Mouse (Mus musculus) spleen, adult 2 months (tissue): ENCODE measurements around the gene Usp17le. TPM values are rescaled to one million over a fixed set of nuclear protein-coding genes. Genes with fewer than 3 reads are reported as not detected.
"Not testable (repeated sequence)": the region's sequence is repeated elsewhere in the genome, so short reads cannot be mapped to it uniquely, and the experiment has no call there.

Source experiments
- DNase-seq, 2 experiments: peaks; one replicate each; pipeline versions ENCODE4 v3.0.0 to v3.0.0-alpha.2; 2012 to 2021; ENCODE audit warnings: low spot score in 2 of 2, low read depth in 1 of 2
- H3K27ac ChIP-seq: fragments of 200-500 bp; 2 replicates; pipeline ENCODE4 v1.5.1; 2012; ENCODE audit warnings: low read length, inconsistent platforms; ENCODE audit not compliant: insufficient read depth
- H3K27me3 ChIP-seq: fragments of 200-500 bp; 2 replicates; pipeline ENCODE4 v1.6.1; 2012; ENCODE audit warnings: mild to moderate bottlenecking, moderate library complexity, low read length, inconsistent platforms; ENCODE audit not compliant: control insufficient read depth, insufficient read depth
- H3K36me3 ChIP-seq: fragments of 200-500 bp; 2 replicates; pipeline ENCODE4 v1.6.1; 2012; ENCODE audit warnings: mild to moderate bottlenecking, low read length, inconsistent platforms; ENCODE audit not compliant: control insufficient read depth, insufficient read depth
- H3K4me1 ChIP-seq: fragments of 200-500 bp; 2 replicates; pipeline ENCODE4 v1.6.1; 2011; ENCODE audit warnings: inconsistent platforms; ENCODE audit not compliant: control insufficient read depth, insufficient read depth, insufficient read length
- H3K4me3 ChIP-seq: fragments of 200-500 bp; 2 replicates; pipeline ENCODE4 v1.5.1; 2011; ENCODE audit warnings: mild to moderate bottlenecking, inconsistent platforms; ENCODE audit not compliant: insufficient read depth, insufficient read length; ENCODE audit errors: extremely low read depth
- CTCF ChIP-seq: fragments of 200-500 bp; IDR thresholded peaks from 2 replicates; pipeline ENCODE4 v1.5.1; 2011; ENCODE audit warnings: mild to moderate bottlenecking, inconsistent platforms; ENCODE audit not compliant: insufficient read depth, insufficient read length, insufficient replicate concordance; ENCODE audit errors: extremely low read depth
- POLR2A ChIP-seq: fragments of 200-500 bp; IDR thresholded peaks from 2 replicates; pipeline ENCODE4 v1.6.1; 2011; ENCODE audit warnings: low read depth, low read length, inconsistent platforms
- WGBS: fragments of 180-500 bp; shearing (Covaris S2); methylation state at CpG from one replicate; pipeline ENCODE4 v1.1.7; 2018; 5-methylcytosine and 5-hydroxymethylcytosine counted together
- polyA plus RNA-seq: library from polyadenylated mRNA; depleted of rRNA; stranded (reverse); fragments of >200 nt; gene quantifications from 2 replicates; pipeline ENCODE4 v1.2.3, GENCODE M21; 2012; rRNA removed

Gene Usp17le
- not detected in 2 replicates for polyA plus RNA-seq

DNA sequence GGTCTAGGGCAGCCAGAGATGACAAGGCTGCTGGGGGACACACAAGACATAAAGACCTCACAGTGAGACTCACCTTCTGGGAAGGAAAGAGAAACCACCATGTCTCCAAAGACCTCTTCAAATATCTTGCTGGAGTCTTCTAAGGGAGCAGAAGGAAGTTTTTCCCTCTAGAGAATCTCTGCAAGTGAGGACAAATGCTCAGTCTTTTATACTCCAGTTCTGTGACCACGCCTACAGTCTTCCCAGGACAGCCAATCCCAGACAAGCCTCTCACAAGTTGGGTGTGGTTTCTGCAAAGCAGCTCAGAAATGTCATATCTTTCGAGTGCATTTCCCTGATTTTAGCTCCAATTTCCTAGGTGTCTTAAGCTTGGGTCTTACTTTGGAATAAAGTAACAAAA is at the start of gene Usp17le:
Gene Usp17le (minus strand): TSS at position 101 of the 400 bp plus-strand sequence.
- not testable (repeated sequence) for DNase-seq
- WGBS = 68% methylated on average over 2 of the region's 2 CpGs

DNA sequence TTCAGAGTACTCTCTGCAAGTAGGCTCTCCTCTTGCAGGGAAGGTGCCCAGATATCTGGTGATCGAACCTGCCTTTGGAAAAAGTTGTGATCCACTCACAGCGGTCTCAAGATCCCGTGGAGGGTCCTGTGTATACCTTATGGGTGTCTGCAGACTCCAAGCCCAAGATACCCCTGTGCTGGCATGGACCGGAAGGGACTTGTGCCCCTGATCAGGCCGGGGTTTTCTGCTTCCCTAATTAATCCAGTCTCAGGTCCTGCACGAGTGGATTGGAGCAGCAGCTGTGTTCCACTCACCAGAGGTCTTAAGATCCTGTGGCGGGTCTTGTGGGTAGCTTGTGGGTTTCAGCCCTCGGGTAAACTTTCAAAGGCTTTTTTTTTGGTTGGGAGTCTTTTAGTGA is 33.1 kb upstream of the Usp17le start:
- H3K27me3 ChIP-seq, H3K27ac ChIP-seq, DNase-seq, H3K4me3 ChIP-seq, H3K4me1 ChIP-seq, H3K36me3 ChIP-seq: not testable (repeated sequence)
- 73% methylated on average over 8 of the region's 8 CpGs for WGBS

More for the DNA sequence above, at the start of gene Usp17le:
- not testable (repeated sequence) for H3K27ac ChIP-seq, H3K4me1 ChIP-seq, H3K36me3 ChIP-seq, H3K4me3 ChIP-seq, H3K27me3 ChIP-seq

DNA sequence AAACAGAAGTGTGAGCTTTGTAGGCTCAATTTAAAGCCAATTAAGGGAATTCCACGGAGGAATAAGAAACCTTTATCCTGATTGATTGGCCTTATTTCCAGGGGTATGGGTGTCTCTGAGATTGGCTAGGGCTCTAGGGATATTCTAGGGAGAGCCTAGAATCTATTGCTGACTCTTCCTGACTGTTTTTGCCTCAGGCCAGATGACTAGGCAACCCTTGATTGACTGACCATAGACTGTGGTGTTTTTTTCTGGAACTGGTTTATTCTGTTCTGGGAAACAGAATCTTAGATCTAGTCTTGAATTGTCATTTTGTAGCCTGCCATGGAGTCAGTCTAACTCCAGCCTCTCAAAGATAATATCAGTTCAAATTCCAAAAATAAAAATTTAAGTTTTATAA is 13.5 kb upstream of the Usp17le start:
- 78% methylated on average over 1 of the region's 1 CpGs for WGBS
- Histone ChIP-seq H3K36me3 (no peaks in the 10 kb centered on the region), H3K27ac (no peak overlapping the region), H3K4me3 (no peak overlapping the region), H3K4me1 (no peaks in the 10 kb centered on the region), H3K27me3 (no peaks in the 10 kb centered on the region)
- no peak for DNase-seq
- TF ChIP-seq CTCF (no peak), POLR2A (no peak)

Other genes starting within 250 kb of the Usp17le start
- gene Olfr651, start 227.3 kb downstream of the Usp17le start, polyA plus RNA-seq = not detected in 2 replicates
- gene Olfr652, start 216.6 kb downstream of the Usp17le start, polyA plus RNA-seq = not detected in 2 replicates
- not detected in 2 replicates for gene Olfr653, start 200.2 kb downstream of the Usp17le start, polyA plus RNA-seq
- not detected in 2 replicates for gene Olfr654, start 190.4 kb downstream of the Usp17le start, polyA plus RNA-seq
- gene Olfr655, start 175.7 kb downstream of the Usp17le start, polyA plus RNA-seq = not detected in 2 replicates
- not detected in 2 replicates for gene Olfr656, start 163.5 kb downstream of the Usp17le start, polyA plus RNA-seq
- not detected in 2 replicates for gene Olfr657, start 152.7 kb downstream of the Usp17le start, polyA plus RNA-seq
- 0.05 and 0.06 TPM in 2 replicates for gene Olfr658, start 130.2 kb downstream of the Usp17le start, polyA plus RNA-seq
- not detected in 2 replicates for gene Olfr659, start 110.7 kb downstream of the Usp17le start, polyA plus RNA-seq
- gene Olfr661, start 91.0 kb downstream of the Usp17le start, polyA plus RNA-seq = not detected in 2 replicates
- not detected in 2 replicates for gene Usp17lb, start 65.1 kb upstream of the Usp17le start, polyA plus RNA-seq
- not detected in 2 replicates for gene Usp17la, start 79.5 kb upstream of the Usp17le start, polyA plus RNA-seq
- not detected in 2 replicates for gene Olfr665, start 100.6 kb upstream of the Usp17le start, polyA plus RNA-seq
- gene Olfr666, start 118.5 kb upstream of the Usp17le start, polyA plus RNA-seq = not detected in 2 replicates
- not detected in 2 replicates for gene Olfr667, start 144.0 kb upstream of the Usp17le start, polyA plus RNA-seq
- gene Olfr668, start 150.6 kb upstream of the Usp17le start, polyA plus RNA-seq = not detected in 2 replicates
- gene Olfr669, start 156.8 kb upstream of the Usp17le start, polyA plus RNA-seq = not detected in 2 replicates
- not detected in 2 replicates for gene Olfr670, start 185.2 kb upstream of the Usp17le start, polyA plus RNA-seq
- not detected in 2 replicates for gene Olfr671, start 201.7 kb upstream of the Usp17le start, polyA plus RNA-seq
- gene Olfr672, start 224.6 kb upstream of the Usp17le start, polyA plus RNA-seq = not detected in 2 replicates